Mouse (Mus musculus) ovary, postnatal 10 days (tissue): ENCODE results near the gene Arhgef7.

Source experiments
- DNase-seq: peaks from one replicate; pipeline ENCODE4 v3.0.0; 2022; ENCODE audit warnings: low spot score

Arhgef7 gene

DNA sequence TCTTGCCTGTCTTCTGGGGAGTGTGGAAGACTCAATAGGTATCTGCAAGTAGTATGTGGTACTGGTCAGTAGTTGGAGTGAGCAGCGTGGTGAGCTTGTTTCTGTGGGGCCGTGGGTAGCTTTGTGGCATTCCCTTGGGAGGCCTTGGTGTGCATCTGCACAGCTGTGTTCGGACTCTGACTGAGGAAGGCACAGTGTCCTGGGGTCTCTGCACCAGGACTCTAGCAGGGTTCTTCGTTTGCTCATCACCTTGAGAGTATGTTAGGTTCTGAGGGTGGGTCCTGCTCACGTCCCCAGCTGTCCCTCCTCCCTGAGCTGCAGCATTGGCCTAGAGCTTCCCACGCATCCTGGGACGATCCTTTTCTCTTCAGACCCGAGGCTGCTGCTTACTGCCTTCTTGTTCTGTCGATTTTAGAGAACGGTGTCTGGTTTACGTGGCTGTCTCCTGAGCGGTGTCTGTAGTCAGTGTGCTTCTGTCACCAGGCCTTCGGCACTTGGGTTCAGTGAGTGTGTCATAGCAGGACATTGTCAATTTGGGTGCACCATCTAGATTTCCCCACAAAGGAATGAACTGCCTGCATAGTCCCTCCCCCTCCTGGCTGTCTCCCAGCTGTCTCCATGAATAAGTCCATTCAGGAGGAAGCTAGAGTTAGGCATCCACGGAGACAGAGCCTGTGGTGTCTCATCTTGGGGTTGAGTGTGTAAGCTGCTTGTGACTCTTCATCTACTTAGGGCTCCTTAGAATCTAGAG, 70.4 kb downstream of the Arhgef7 start:
- no peak for DNase-seq

DNA sequence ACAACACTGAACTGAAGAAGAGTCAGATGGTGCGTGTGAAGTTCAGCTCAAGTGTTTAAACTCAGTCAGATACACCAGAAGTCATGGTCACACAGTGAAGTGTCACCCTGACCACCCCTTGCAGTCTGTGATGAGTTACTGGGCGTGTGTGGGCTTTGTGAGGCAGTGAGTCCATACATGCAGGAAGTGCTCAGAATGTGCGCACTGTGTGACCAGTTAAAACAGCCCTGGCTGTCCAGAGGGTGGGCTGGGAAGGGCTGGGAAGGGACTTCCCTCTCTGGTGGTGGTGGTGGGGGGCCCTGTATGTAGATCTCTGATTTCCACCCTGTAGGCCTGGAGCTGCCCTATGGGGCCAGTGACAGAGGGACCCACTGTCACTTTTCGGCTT, 71.0 kb downstream of the Arhgef7 start:
- no peak for DNase-seq

DNA sequence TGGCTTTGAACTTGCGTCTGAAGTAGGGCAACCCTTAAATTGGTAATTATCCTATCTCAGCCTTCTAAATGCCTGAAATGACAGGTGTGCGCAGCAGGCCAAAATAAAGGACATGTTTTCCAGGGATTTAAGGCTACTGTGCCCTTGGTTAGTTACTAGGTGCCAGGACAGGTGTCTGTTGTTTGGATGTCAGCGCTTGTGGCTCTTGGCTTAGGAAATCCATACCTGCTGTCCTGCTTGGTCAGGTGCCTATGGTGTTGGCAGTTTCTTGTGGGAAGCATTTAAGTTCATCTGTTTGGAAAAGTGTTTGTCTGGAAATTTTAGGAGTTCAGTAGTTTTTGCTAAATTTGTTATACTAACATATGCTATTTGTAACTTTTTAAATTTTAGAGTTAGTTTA, 71.6 kb downstream of the Arhgef7 start:
- DNase-seq: no peak

DNA sequence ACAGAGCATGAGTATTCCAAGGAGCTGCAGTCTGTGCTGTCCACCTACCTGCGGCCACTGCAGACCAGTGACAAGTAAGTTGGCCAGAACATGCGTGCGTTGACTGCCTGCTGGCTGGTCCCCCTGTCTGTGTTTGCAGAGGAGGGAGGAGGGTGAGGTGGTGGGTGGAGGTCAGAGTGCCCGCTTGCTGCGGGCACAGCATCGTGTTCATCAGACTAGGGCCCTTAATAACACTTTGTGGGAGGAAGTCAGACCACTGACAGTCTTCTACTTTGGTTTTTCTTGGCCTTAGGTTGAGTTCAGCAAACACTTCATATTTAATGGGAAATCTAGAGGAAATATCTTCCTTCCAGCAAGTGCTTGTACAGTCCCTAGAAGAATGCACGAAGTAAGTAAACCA, 73.0 kb downstream of the Arhgef7 start:
- no peak for DNase-seq

DNA sequence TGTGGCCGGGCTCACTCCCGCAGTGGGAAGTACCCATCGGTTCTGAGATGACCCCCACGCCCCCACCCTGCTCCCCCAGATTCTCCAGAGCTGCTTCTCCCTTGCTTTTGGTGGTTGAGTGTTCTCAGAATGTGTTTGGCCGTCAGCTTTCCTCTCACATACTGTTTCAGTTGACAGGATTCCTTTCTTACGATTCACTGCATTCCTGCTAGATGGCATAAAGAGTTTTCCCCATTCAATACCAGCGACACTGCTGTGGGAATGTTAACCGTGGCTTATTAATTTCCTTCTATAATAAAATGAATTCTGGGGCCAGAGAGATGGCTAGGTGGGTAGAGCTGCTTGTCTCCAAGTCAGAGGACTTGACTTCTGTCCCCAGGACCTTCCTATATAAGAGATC, 74.0 kb downstream of the Arhgef7 start:
- no peak for DNase-seq

DNA sequence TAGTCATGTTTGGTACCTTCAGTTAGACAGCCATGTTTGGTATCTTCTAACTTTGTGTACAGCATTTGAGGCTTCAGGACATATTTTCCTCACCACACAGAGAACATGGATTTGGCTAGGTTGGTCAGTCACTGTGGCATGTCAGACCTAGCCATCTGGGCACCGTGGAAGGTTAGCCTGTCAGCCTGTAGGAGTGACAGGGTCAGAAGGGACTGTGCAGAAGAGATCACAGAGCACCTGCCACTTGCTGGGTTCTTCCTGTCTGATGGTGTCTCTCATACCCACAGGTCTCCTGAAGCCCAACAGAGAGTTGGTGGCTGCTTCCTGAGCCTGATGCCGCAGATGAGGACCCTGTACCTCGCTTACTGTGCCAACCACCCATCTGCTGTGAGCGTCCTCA, 77.4 kb downstream of the Arhgef7 start:
- DNase-seq: no peak

DNA sequence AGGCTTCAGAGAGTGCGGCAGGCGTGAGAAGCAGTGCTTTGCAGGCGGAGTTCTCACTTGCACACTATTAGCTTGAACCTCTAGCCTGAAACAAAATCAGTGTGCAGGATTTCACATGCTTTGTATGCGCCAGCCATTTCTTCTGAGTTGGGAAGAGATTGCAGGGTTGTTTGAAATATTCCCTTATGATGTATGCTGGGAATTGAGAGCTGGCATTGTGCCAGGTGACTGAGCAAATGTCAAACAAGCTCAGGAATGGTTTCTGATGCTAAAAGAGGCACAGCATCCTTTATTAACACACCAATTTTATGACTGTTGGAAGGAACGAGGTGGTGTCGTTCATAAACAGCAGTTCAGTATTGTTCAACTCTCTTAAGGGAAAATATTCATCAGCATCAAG, 78.7 kb downstream of the Arhgef7 start:
- DNase-seq: no peak

DNA sequence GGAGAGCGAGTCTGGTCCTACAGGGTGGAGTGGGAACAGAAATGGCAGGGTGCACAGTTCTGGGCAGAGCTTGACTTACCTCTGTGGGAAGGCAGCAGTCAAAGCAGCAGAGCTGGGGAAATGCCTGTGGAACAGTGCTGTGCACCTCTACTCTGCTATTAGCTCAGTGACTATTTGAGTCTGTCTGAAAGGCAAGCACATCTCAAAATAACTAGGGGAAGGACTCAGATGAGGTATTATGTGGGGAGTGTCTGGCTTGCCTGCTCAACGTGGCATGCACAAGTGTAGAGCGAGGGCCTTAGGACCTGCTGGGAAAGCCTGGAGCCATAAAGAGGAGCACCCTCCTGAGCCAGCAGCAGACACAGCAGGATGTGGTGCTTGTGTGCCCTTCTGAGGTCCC, 79.8 kb downstream of the Arhgef7 start:
- no peak for DNase-seq

DNA sequence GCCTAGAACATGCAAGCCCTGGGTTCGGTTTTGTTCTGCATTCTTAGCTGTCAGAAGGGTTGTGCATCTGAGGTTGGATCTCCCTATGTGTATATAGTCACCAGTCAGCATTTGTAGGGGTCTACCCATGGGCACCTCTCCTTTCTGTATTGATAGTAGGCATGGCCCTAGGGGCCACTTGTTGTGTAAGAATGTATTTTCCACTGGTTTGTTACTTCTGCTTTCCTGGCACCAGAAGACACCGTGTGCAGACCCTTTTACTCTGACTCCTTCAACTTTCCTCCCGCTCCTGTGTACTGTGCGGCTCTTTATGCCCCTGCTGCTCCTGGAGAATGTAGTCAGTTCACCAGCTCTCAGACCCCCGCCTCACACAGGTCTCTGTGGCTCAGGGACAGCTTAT, 80.5 kb downstream of the Arhgef7 start:
- DNase-seq: no peak

DNA sequence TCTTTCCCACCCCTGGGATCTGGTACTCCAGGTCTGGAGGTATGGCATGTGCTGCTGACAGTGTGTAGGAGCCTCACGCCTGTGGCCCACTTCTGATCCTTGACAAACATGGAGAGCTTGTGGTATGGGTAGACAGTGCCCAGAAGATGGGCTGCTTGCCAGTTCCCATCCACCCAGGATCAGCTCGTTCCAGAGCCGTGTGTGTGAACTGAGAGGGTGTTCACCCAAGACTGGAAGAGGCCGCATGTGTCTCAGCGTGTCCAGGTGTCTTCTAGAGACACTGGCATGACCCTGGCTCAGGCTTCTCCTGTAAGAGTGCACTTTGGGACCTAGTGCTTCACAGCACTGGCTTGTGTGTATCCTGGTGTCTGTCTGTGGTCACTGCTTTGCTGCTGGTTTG, 82.9 kb downstream of the Arhgef7 start:
- no peak for DNase-seq

DNA sequence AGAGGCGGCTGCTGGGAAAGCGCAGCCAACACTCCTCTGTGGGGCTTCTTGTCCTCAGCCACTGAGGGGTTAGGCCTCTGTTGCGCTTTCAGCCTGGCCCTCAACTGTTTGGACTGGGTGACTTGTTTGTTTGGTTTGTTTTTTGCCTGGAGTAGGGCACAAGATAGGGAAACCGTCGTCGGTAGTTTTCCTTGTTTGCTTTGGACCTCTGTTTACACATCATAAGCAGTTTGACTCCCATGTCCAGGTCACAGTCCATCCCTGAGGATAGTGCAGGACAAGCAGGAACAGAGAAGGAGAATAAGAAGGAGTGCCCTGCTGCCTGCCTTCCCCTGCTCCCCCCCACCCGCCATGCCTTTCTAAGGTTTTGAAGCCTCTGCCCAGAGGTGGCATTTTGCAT, 86.3 kb downstream of the Arhgef7 start:
- no peak for DNase-seq

DNA sequence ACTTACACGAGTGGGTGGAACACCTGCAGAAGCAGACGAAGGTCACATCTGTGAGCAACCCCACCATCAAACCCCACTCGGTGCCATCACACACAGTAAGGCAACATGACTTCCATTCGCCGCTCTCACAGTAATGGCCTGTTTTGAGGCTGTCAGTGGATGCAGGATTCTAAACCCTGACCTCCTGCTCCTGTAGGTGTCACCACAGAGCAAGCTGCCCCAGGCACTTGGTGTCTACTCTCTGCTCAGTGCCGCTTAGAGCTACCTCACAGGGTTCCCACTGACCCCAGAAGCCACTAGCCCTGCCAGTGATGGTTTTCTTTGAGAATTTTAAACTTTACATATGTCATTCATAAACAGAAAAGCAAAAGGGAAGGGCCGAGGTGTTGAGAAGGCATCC, 87.7 kb downstream of the Arhgef7 start:
- no peak for DNase-seq

DNA sequence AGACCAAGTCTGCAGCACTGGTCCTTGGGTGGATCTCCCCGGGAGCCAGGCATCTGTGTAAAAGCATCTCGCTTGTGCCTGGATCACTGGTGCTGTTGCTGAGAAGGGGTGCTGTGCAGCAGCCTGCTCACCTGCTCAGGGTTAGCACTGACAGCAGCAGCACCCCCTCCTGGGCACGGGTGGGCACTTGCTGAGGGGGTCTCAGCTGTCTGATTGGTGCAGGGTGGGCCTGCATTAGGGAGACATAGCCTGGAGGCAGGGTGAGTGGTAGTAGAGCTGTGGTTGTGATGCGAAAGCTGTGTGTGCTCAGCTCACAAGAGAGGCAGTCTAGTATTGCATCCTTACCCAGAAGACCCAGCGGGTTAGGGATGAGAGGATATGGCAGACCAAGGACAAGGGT, 92.6 kb downstream of the Arhgef7 start:
- DNase-seq: no peak

DNA sequence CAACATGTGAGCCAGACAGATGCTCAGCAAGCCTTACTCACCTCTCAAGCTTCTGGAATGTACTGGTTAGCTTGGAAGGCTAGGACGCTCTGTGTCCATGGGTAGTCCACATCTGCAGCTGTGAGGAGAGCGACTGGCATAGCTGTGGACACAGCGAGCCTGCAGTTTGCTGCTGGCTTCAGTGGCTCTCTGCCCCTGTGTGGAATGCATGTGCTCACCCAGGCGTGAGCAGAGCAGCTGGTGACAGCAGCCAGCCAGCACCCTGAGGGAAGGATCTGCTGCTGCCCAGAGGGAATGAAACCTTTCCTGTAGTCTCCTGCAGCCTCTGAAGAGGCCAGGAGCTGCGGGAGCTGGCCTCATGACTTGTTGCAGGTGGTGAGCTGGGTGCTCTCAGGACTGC, 93.0 kb downstream of the Arhgef7 start:
- DNase-seq: no peak

DNA sequence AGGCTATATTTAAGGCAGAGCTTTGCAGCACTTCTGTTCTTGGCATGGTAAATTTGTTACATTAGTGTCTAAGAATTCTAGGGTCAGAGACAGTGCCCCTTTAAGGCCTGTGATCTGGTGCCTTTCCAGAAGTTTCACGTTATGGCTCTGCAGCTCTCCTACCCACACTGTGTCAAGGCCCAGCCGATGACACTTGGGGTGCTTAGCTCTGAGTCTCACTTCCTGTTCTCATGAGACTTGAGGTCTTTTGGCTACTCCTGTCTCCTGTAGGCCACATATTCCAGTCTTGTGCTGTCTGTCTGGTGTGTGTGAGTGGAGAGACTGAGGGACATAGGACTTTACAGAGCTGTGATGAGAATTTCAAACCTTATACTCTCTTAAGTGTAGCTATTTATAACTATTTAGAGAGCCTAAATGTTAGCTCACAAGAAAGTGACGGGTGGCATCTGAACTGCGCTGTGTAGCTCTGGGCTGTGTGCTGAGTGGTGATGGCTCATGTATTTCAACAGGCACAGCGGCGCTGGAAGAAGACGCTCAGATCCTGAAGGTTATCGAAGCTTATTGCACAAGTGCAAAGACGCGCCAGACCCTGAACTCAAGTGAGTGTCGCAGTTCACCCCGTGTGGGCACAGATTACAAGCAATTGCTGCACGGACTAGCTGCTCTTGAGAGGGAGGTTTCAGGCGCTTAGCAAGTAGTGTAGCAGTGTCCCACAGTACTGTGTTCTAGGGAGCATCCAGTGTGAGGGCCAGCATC, 94.1 kb downstream of the Arhgef7 start:
- DNase-seq: no peak

DNA sequence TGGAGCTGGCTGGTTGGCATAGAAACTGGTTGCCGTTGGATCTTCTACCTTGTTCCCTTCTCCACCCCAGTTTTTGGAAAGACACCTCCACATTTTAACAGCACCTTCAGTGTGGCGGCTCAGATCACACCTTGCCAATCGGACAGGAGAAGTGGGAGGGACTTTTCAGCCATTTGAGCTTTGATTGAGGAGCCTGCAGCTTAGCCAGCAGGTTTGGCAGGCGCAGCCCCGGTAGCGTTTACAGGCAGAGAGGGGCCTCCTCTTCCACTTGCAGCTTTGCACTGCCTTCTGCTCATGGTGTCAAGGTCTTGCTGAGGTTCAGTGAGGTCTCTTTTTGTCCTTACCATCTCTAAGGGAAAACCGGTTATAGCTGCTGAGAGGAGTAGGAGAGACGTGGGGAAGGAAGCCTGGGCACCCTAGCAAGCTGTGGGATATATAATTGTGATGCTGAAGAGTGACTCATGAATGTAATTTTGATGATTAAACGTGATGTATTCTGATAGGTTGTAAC, 95.1 kb downstream of the Arhgef7 start:
- DNase-seq: no peak

DNA sequence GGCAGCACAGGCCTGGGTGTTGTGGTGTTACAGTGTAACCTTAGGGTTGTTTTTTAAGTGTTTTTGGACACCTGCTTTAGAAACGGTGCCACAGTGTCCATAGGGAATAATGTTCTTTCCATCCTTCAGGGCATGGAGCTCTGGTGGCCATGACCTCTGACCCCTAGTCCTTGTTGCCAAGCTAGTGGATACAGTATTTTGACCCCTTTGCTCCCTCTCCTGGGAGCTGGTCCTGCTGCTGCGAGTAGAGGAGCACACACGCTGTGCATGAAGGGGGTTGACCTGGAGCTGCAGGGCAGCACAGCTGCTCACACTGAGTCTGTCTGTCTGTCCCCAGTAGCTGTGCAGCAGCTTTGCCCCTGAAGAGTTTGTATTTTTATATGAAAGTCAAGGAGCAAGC, 98.2 kb downstream of the Arhgef7 start:
- DNase-seq: no peak

DNA sequence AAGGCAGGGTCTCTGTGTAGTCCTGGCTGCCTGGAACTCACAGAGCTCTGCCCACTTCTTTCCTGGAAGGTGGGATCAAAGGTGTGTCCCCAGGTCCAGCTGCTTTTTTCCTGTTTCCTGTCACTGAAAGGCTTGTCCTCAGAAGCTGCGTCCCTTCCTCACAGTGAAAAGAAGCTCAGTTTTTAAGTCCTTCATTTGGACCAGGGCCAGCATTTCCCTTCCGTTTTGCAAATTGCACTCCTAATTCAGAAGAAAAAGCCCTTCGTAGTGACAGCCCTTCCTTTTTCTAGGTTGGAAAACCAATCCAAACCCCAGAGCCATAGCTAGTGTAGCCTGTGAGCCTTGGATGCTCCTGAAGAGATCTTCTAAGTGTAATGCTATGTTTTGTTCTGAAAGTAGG, 99.8 kb downstream of the Arhgef7 start:
- no peak for DNase-seq

DNA sequence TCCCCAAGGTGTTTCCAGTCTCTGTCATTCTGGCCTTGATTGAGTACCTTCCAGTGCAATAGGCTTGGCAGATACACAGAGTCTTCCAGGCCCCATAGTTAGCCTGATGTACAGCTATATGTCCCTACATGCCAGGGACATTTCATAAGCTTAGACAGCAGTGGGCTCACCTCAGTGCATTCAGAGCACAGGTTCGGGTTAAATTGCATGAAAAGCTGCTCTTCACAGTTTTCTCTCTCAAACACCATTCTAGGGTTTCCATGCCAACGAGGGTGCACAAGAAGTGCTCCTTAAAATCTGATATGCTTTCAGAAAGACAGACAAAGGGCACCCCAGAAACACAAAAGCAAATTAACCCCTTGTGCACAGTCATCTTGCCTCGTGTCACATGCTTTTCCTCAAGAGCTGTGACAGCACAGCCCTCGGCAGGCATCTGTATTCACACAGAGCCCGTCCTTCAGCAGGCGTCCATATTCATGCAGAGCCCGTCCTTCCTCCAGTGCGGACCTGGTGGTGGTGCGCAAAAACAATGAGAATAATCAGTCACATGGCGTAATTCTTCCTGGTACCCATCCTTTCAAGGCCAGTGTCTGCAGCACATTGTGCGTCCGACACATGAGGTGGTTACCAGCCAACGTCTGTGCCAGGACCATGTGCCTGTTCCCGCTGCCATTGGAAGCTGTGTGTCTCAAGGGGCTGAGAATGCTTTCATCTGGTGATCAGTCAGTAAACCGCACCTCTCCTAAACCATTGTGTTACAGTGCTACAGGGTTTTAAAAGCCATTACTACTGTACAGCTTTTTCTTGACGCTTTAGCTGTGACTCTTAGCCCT, 102.9 kb downstream of the Arhgef7 start:
- DNase-seq: no peak

DNA sequence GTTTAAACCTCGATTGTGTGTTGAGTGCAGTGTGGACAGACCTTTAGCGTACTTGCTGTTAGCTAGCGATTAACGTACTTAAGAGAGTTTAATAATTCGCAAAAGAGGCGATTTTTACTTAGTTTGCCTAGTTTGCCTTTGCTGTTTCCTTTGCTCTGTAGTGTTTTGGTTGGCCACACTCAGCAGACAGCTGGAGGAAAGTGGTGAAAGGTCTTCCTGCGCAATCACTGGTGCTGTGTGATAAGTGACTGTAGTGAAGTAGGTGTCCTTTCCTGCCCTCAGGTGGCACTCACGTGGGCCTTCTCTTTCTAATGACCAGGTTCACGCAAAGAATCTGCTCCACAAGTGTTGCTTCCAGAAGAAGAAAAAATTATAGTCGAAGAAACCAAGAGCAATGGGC, 103.7 kb downstream of the Arhgef7 start:
- no peak for DNase-seq

DNA sequence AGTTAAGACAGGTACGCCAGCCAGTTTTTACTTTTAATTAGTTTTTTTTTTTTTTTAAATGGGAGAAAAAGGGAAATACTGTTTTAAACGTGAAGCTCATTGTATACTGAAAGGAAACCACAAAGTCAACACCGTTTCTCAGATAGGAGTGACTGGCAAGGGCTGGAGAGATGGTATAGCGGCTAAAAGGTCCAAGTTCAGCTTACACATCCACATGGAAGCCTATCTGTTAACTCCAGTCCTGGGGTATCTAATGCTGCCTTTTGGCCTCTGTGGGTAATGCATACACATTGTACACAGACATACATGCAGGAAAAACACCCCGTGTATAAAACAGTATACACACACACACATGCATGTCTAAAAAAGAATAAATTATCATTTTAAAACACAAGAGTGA, 104.4 kb downstream of the Arhgef7 start:
- no peak for DNase-seq

DNA sequence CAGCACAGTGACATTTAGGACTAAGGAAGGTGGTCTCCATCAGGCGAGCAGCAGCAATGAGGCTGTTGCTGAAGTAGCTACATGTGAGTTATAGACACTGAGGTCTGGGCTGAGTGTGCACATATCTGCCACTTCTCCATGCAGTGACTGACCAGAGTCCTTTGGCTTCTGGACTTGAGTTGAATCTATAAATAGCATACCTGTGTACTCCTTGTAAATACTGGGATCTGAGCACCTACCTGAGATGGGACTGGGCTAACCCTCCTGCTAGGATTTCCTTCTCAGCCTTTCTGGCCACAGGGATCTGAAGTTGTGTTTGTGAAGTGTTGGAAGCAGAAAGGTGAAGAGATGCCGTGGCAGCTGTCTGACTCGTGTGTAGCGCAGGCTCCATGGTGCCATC, 105.6 kb downstream of the Arhgef7 start:
- no peak for DNase-seq

DNA sequence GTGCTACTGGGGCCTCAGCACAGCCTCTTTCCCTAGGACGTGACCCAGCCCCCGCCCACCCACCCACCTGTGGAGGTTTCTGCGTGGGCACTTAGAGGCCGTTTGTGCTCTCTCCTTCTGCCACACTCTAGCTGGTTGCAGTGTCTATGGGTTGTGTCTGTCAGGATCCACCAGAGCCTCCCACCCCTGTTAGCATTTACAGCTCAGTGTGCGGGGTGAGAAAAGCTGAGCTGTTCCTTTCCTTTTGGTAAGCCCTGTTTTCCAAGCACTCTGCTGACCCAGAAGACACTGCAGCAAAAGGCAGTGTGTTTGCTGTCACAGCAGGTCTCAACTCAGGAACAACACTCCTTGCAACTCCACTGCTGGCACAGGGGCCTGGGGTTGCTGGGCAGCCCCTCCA, 106.7 kb downstream of the Arhgef7 start:
- no peak for DNase-seq
